Mouse (Mus musculus) small intestine, adult 2 months (tissue): ENCODE results near the gene Hrk.

Source experiments
- CTCF ChIP-seq: fragments of 200-500 bp; IDR thresholded peaks from 2 replicates; pipeline ENCODE4 v1.5.1; 2012; ENCODE audit warnings: low read depth, mild to moderate bottlenecking, control low read depth, inconsistent platforms, low read length, moderate library complexity, mixed read lengths; ENCODE audit not compliant: insufficient replicate concordance, insufficient read length; ENCODE audit errors: extremely low read depth
- POLR2A ChIP-seq: fragments of 200-500 bp; IDR thresholded peaks from 2 replicates; pipeline ENCODE4 v1.6.1; 2012; ENCODE audit warnings: low read depth, mild to moderate bottlenecking, control low read depth, inconsistent platforms, low read length, moderate library complexity

DNA sequence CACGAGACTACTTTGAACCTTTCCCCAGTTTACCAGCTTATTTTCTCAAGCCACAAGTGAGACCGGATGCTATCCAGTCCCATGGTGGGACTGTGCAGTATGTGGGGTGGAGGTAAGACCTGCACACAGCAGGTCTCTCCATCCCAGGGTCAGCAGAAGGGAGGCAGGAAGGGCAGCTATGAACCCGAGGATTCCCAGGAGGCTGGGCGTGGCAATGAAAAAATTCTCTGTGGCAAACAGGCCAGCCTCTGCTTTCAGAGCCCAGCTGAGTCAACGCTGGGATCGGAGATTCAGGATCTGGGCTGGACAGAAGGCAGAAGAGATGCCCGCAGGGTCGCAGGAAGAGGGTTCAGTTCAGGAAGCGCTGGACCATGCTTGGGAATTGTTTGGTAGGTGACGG is 17.2 kb upstream of the Hrk start:
- no peak for TF ChIP-seq POLR2A
- TF ChIP-seq CTCF = no peak
